Comparison of ENCODE assay signal across 9 mouse cellular contexts in genomic region chrX:10449323-10449980, GRCm38 (mm10). TPM values are rescaled to one million over a fixed set of nuclear protein-coding genes. Genes with fewer than 3 reads are reported as not detected.
A peak's percentile ranks its signal among the peaks of the same experiment; 100 is the strongest.
DNase-seq lines count a peak whose midpoint lies in the region; ATAC-seq lines count a peak whose summit lies in the region.
"Had no signal": no experiment of that assay in that cellular context is flagged by ENCODE, and none has a peak within 500 bp of the region (broad histone marks: within the 10 kb centered on the region; RNA-seq: fewer than 3 reads in every experiment).

No protein-coding gene starts in this region.

- no peak for DNase-seq in cerebellum, postnatal 4 days (ENCODE audit: low spot score in 2 of 2)
- peak; percentile 76 to 77 for DNase-seq in cerebellum, postnatal 25 days
- DNase-seq in layer of hippocampus, adult 9-10 months (ENCODE audit: low spot score), result peak; percentile 22
- peak; percentile 35 for DNase-seq in right cerebral cortex, adult 18-20 months
- DNase-seq in urinary bladder, postnatal 10 days (ENCODE audit: low spot score), result no peak
- DNase-seq in kidney, postnatal 14 days, result no peak
- no peak for DNase-seq in gastrocnemius, adult 8-10 months (ENCODE audit: low spot score in 2 of 2)
- DNase-seq: adrenal gland, postnatal 10 days had no signal

- ATAC-seq in cerebellum, adult (ENCODE audit: insufficient number of reproducible peaks, low FRiP score, low TSS enrichment), result peak; percentile 93

RNA-seq across cellular contexts. Expression of gene Tspan7, which starts 35.5 kb away (rescaled TPM):
- total RNA-seq in gastrocnemius, adult 8-10 months (2022), result 100 to 1,000 TPM in 3 of 4 experiments, 10 to 100 TPM in 1; 98.9 to 107 (median 106) TPM

Comparison
In these comparisons a context has a peak if more than half of its experiments do, and no peak if none do; other contexts are left out.
1. DNase-seq: peak in cerebellum, postnatal 25 days (2 of 2), layer of hippocampus, adult 9-10 months (single experiment) and right cerebral cortex, adult 18-20 months (single experiment); none in cerebellum, postnatal 4 days (0 of 2), urinary bladder, postnatal 10 days (single experiment), kidney, postnatal 14 days (single experiment) and gastrocnemius, adult 8-10 months (0 of 2).